Mouse (Mus musculus) lung, adult 2 months (tissue): ENCODE results near the gene Sart3. TPM values are rescaled to one million over a fixed set of nuclear protein-coding genes. Genes with fewer than 3 reads are reported as not detected.
"Not testable (repeated sequence)": the region's sequence is repeated elsewhere in the genome, so short reads cannot be mapped to it uniquely, and the experiment has no call there.

Experiments used
- DNase-seq: peaks from one replicate; pipeline ENCODE4 v3.0.0; 2022
- H3K4me1 ChIP-seq: fragments of 200-500 bp; 2 replicates; pipeline ENCODE4 v1.6.1; 2011; ENCODE audit warnings: low read length; ENCODE audit not compliant: control insufficient read depth, insufficient read depth
- H3K4me3 ChIP-seq: fragments of 200-500 bp; replicated peaks from 2 replicates; pipeline ENCODE3; 2011; ENCODE audit warnings: low read depth, mild to moderate bottlenecking, control low read depth, low read length; ENCODE audit errors: extremely low read depth
- CTCF ChIP-seq: fragments of 200-500 bp; IDR thresholded peaks from 2 replicates; pipeline ENCODE4 v1.5.1; 2011; ENCODE audit warnings: mild to moderate bottlenecking, low read length, control low read depth; ENCODE audit not compliant: insufficient read depth
- POLR2A ChIP-seq: fragments of 200-500 bp; IDR thresholded peaks from 2 replicates; pipeline ENCODE4 v1.6.1; 2011; ENCODE audit warnings: low read depth, mild to moderate bottlenecking, control low read depth, low read length, borderline replicate concordance; ENCODE audit errors: extremely low read depth
- WGBS: fragments of 180-500 bp; shearing (Covaris S2); methylation state at CpG from one replicate; pipeline ENCODE4 v1.1.7; 2018; 5-methylcytosine and 5-hydroxymethylcytosine counted together
- polyA plus RNA-seq: library from polyadenylated mRNA; depleted of rRNA; stranded (reverse); fragments of >200 nt; gene quantifications from 2 replicates; pipeline ENCODE4 v1.2.3, GENCODE M21; 2012

Gene Sart3
- polyA plus RNA-seq, 1 experiment: 24.2 TPM

DNA sequence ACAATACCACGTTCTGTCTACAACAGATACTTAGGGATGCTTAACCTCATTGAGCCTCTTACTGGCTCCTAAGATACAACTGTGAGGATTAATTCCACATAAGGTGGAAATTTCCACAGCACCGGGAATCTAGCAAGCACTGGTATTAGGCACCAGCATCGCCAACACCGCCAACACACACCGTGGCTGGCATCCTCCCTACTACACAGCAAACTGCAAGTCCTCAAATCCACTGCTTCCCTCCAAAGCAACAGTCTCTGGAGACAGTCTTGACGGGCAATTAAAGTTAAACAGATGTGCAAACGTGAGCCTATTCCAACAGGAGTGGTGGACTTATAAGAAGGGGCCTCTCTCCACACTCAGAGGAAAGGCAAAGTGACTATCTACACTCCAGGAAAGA lies 8.9 kb upstream of the Sart3 start:
- no peak for DNase-seq
- no peak for TF ChIP-seq POLR2A
- no peak for TF ChIP-seq CTCF
- WGBS: 77% methylated on average over 7 of the region's 7 CpGs
- Histone ChIP-seq H3K4me3 (no peak overlapping the region), H3K4me1 (no peaks in the 10 kb centered on the region; the same call in 1 of the 2 replicates)

DNA sequence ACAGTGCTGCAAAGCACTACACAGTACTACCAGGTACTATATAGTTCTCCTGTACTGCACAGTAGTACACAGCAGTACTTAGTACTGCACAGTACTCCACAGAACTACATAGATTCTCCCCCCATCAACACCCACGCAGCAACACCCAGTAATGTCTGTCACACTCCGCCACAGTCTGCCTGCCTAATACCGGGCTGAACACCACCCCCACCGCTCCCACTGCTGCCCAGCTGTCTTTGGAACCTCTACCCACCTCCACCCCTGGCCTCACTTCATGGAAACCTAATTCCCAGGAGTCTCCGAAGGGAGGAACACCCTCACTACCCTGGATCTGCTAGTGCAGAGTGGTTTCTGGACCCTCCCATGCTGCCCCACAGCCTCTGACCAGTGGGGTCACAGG lies 8.5 kb upstream of the Sart3 start:
- H3K4me1 ChIP-seq: no peaks in the 10 kb centered on the region; the same call in 1 of the 2 replicates
- TF ChIP-seq CTCF (no peak), POLR2A (no peak)
- no peak for DNase-seq
- WGBS: 76% methylated on average over 5 of the region's 5 CpGs
- H3K4me3 ChIP-seq: no peak overlapping the region

DNA sequence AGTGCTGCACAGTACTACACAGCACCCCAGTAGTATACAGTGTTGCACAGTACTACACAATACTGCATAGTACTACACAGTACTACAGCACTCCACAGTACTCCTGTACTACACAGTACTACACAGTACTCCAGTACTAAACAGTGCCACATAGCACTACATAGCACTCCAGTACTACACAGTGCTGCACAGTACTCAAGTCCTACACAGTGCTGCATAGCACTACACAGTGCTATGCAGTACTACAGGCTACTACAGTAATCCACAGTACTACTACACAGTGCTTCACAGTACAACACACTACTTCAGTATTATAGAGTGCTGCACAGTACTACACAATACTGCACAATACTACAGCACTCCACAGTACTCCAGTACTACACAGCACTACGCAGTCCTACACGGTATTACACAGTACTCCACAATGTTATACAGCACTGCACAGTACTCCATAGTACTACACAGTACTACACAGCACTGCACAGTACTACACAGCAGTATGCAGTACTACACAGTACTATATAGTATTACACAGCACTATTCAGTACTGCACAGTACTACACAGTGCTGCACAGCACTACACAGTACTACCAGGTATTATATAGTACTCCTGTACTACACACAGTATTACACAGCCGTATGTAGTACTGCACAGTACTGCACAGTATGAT lies 7.9 kb upstream of the Sart3 start:
- no peaks in the 10 kb centered on the region; the same call in 1 of the 2 replicates for H3K4me1 ChIP-seq
- TF ChIP-seq POLR2A: no peak
- no peak for TF ChIP-seq CTCF
- DNase-seq: no peak
- 97% methylated on average over 3 of the region's 3 CpGs for WGBS
- H3K4me3 ChIP-seq: no peak overlapping the region

DNA sequence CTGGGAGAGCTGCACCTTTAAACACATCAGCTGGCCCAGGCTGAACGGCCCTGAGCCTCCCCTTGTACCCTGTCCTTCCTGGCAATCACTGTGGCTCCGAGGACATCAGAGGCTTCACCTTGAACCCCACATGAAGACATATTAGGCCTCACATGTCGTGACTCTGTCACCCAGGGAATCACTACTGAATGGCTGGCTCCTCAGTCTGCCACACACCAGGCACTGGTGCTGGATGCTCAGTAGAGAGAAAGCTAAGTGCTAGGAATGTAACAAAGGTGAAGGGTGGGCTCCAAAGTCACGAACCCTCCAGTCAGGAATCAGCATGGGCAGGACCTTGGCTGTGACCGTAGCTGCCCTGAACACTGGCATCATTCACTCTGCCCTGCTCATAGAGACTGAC lies 7.3 kb upstream of the Sart3 start:
- Histone ChIP-seq H3K4me1 (no peaks in the 10 kb centered on the region; the same call in 1 of the 2 replicates), H3K4me3 (no peak overlapping the region)
- WGBS: 72% methylated on average over 5 of the region's 5 CpGs
- no peak for TF ChIP-seq CTCF
- no peak for TF ChIP-seq POLR2A
- DNase-seq: no peak

DNA sequence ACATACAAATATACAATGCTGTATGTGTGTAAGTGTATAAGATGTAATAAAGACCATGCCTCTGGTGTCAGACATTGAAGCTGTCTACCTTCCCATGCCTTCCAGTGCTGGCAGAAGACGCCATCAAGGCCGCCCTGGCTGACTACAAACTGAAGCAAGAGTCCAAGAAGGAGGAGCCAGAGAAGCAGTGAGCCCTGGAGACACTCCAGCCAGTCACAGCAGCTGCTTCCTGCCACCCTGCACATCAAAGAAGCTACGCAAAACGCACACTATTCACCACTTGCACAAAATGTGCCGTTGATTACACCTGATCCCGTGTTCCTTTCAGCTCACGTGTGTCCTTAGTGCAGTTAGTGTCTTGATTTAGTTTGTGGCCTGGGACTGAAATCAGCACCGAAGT lies 5.4 kb upstream of the Sart3 start:
- not testable (repeated sequence) for H3K4me3 ChIP-seq, DNase-seq, H3K4me1 ChIP-seq
- WGBS: 60% methylated on average over 8 of the region's 8 CpGs

DNA sequence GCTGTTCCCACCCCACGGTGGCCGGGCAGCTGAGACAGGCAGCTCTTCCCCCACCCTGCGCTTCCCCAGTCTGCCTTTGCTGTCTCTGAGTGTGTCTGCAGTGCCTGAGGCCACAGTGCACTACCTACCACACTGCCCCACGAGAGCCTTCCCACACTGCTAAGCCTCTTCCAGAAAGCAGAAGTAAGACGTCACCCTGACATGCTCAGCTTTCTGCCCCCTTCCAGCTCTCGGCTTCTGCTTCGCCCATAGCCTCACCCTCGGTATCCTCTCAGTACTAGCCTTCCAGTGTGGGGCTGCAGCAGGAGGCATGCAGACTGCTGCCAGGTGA lies 4.6 kb upstream of the Sart3 start:
- TF ChIP-seq POLR2A: peak; percentile 17; the same call in 1 of the 2 replicates
- TF ChIP-seq CTCF: no peak
- Histone ChIP-seq H3K4me1 (no peaks in the 10 kb centered on the region), H3K4me3 (no peak overlapping the region)
- WGBS: 78% methylated on average over 8 of the region's 8 CpGs
- no peak for DNase-seq

DNA sequence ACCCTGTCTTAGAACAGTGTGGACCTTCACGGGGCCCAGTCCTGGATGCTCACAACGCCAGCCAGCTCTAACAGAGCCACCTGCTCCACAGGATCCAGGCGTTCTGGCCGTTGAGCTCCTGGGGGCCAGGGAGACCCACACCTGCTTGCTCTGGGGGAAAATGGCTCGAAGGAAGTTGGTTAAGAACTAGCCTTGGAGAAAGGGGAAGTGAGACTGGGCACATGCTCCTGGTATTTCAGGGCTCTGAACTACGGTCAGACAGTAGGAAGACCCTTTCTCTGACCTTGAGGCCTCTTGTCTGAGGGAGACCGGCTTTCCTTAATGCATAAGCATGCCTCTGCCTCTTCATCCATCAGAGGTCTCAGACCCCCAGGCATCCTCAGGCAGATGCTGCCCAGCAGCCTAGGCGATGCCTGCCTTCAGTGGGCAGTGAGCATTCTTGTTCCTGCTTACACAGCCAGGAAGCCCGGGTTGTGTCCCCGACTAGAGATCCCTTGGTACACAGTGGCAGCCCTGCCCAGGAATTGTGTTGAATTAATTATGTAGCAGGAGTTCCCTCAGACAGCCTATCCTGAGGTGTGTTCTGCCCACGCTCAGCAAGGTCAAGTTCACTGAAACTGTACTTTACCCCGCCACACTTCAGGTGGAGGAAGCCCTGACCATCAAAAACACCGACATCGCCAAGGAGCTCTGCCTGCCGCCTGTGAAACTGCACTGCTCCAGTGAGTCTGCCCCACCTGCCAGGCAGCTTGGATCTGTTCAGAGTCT lies 4.0 kb upstream of the Sart3 start:
- WGBS: 78% methylated on average over 15 of the region's 15 CpGs
- H3K4me1 ChIP-seq: no peaks in the 10 kb centered on the region
- TF ChIP-seq POLR2A (no peak), CTCF (no peak)
- DNase-seq: no peak
- no peak overlapping the region for H3K4me3 ChIP-seq

DNA sequence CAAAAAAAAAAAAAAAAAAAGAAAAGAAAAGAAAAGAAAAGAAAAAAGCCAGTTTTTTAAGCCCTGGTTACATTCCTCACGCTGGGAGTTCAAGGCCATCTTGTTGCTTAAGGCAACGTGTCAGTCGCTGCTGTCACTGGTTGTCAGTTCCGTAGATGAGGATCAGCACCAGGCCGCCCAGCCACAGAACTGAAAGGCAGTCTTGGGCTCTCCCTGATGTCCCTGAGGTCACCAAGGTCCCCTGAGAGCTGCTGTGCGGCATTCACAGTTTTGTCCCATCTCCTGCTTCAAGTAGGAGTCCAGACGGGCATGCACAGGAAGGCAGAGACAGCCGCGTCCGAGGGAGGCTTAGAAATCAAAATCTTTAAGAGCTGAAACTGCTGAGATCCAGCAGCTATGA lies 3.3 kb upstream of the Sart3 start:
- Histone ChIP-seq H3K4me1 (no peaks in the 10 kb centered on the region), H3K4me3 (no peak overlapping the region)
- 87% methylated on average over 10 of the region's 10 CpGs for WGBS
- TF ChIP-seq POLR2A: no peak
- no peak for TF ChIP-seq CTCF
- DNase-seq: no peak

DNA sequence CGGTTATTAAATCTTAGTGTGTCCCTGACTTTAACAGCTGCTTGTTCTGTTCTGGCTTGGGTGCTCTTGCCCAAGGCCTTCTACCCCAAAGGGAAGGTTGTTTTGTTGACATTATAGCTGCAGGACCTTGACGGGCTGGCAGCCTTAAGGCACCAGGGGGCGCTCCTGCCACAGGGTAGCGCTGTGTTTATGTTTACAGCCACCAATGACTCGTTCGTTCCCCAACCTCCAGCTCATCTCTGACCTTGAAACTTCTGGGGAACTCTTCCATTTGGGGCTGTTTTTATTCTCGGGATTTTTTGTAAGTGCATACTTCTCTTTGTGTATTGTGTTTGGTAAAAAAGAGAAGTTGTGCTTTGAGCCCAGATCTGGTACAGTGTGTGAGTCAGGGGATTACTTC lies 1.4 kb upstream of the Sart3 start:
- 2% methylated on average over 7 of the region's 7 CpGs for WGBS
- TF ChIP-seq POLR2A (no peak), CTCF (peak; percentile 87)
- peak; percentile 82 for DNase-seq
- Histone ChIP-seq H3K4me1 (no peaks in the 10 kb centered on the region), H3K4me3 (peak overlapping the region; percentile 89)

DNA sequence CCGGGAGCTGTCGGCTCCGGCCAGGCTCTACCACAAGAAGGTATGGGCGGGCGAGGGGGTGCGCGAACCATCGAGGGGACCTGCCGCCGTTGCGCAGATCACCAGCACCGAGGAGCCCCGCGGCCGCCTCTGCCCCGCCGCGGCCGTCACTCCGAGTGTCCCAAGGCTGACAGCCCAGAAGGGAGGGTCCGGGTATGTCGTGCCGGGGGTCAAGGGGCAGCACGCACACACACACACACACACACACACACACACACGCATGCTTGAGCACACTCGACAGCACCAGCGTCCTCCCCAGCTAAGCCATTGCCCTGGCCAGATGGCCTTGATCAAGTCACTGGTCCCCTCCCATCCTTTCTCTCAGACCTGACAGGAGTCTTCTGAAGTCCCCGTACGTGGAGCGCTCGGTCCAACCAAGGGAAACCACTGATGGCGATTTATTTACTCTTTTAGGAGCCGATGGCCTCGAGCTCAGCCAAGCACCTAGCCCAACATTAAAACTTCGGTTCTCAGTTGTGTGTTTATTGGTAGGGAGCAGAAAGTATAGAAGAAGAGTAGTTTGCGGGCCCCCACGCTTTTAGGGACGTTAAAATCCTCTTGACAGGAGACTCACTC lies 702 bp upstream of the Sart3 start:
- DNase-seq: no peak
- 3% methylated on average over 38 of the region's 38 CpGs for WGBS
- Histone ChIP-seq H3K4me1 (no peaks in the 10 kb centered on the region), H3K4me3 (peak overlapping the region; percentile 89)
- no peak for TF ChIP-seq CTCF
